Mouse (Mus musculus): Measurements from ENCODE around the gene Ak3. TPM values are rescaled to one million over a fixed set of nuclear protein-coding genes. Genes with fewer than 3 reads are reported as not detected.
A peak's percentile ranks its signal among the peaks of the same experiment; 100 is the strongest.

The Ak3 gene
- polyA plus RNA-seq, 1 experiment from 2014 or later = 79.3 TPM

DNA sequence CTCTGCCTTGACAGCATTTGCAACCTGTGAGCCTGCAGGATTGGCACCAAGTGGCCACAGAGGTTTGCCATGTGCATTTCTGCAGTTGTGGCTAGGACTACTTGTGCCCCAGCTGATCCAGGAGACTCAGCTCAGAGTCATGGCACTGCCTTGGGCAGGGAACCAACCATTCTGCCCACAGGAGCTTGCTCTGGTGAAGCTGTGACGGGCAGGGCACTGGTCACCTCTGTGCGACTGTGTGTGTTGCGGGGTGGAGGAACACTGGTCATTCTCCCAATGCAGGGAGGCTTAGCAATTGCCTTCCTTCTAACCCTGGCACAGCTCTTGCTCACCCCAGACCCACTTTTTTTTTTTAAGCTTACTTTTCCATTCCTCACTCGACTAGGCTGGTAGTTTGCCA lies 7.7 kb upstream of the Ak3 start:
- Histone ChIP-seq H3K4me1 (ENCODE audit: insufficient read depth, low read depth, low read length) (no peaks in the 10 kb centered on the region), H3K9me3 (ENCODE audit: low read length) (no peaks in the 10 kb centered on the region), H3K9ac (replicated peaks; ENCODE audit: low read depth) (no peak overlapping the region), H3K27ac (ENCODE audit: low read length) (no peak overlapping the region), H3K4me3 (ENCODE audit: low read depth, low read length) (no peak overlapping the region), H3K27me3 (replicated peaks; ENCODE audit: insufficient read depth, low read length) (no peaks in the 10 kb centered on the region), H3K36me3 (ENCODE audit: insufficient read depth, low read length) (no peaks in the 10 kb centered on the region), H3K4me2 (replicated peaks; ENCODE audit: low read depth, low read length) (no peak overlapping the region)
- TF ChIP-seq EP300 (IDR thresholded peaks at IDR 0.05) (no peak), CTCF (IDR thresholded peaks at IDR 0.05) (no peak)
- WGBS = 91% methylated on average over 4 of the region's 4 CpGs
- ATAC-seq (no peak), DNase-seq (ENCODE audit: low spot score) (no peak)

DNA sequence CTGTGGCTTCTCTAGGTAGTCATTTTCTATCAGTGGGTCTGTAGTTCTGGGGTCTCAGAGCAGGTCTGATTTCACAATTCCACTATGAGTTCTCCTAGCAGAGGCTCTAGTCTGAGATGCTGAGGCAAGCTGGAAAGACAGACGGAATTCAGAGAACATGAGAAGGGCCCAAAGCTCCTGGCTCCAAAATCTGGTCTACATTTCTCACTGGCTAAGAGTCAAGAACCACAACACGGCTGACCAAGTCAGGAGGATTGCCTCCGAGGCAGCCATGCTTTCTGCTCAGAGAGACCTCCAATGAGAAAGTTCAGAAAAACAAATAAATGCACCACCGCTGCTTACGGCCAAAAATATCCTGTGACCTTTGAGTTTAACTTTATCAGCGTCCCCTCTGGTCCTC lies 6.8 kb upstream of the Ak3 start:
- Histone ChIP-seq H3K9me3 (ENCODE audit: low read length) (no peaks in the 10 kb centered on the region), H3K4me3 (ENCODE audit: low read depth, low read length) (no peak overlapping the region), H3K36me3 (ENCODE audit: insufficient read depth, low read length) (no peaks in the 10 kb centered on the region), H3K27me3 (replicated peaks; ENCODE audit: insufficient read depth, low read length) (no peaks in the 10 kb centered on the region), H3K4me1 (ENCODE audit: insufficient read depth, low read depth, low read length) (no peaks in the 10 kb centered on the region), H3K9ac (replicated peaks; ENCODE audit: low read depth) (no peak overlapping the region), H3K27ac (ENCODE audit: low read length) (no peak overlapping the region), H3K4me2 (replicated peaks; ENCODE audit: low read depth, low read length) (no peak overlapping the region)
- TF ChIP-seq CTCF (IDR thresholded peaks at IDR 0.05) (no peak), EP300 (IDR thresholded peaks at IDR 0.05) (no peak)
- ATAC-seq = no peak
- WGBS = 56% methylated on average over 6 of the region's 6 CpGs
- DNase-seq (ENCODE audit: low spot score) = no peak

DNA sequence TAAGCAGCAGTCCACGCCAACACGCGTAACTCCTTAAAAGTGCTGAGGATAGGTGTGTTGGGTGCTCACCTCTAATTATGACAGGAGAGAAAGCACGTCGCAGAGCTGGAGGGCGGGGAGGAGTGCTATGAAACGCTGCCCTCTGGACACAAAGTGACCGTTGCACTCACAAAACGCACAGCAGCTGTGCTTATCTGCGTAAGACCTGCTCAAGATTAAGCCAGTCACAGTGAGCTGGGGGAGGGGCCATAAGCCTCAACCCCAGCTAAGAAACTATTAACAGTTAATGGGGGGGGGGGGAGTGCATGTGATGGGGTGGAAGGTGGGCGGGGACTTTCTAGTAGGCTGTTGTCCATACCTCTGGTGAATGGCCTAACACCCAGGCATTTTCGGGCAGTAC lies 5.0 kb upstream of the Ak3 start:
- 86% methylated on average over 12 of the region's 12 CpGs for WGBS
- Histone ChIP-seq H3K27ac (ENCODE audit: low read length) (no peak overlapping the region), H3K4me2 (replicated peaks; ENCODE audit: low read depth, low read length) (no peak overlapping the region), H3K4me1 (ENCODE audit: insufficient read depth, low read depth, low read length) (no peaks in the 10 kb centered on the region), H3K4me3 (ENCODE audit: low read depth, low read length) (no peak overlapping the region), H3K36me3 (ENCODE audit: insufficient read depth, low read length) (no peaks in the 10 kb centered on the region), H3K27me3 (replicated peaks; ENCODE audit: insufficient read depth, low read length) (no peaks in the 10 kb centered on the region), H3K9me3 (ENCODE audit: low read length) (no peaks in the 10 kb centered on the region), H3K9ac (replicated peaks; ENCODE audit: low read depth) (no peak overlapping the region)
- DNase-seq (ENCODE audit: low spot score) = no peak
- ATAC-seq = no peak
- TF ChIP-seq EP300 (IDR thresholded peaks at IDR 0.05) = no peak
- no peak for TF ChIP-seq CTCF (IDR thresholded peaks at IDR 0.05)

DNA sequence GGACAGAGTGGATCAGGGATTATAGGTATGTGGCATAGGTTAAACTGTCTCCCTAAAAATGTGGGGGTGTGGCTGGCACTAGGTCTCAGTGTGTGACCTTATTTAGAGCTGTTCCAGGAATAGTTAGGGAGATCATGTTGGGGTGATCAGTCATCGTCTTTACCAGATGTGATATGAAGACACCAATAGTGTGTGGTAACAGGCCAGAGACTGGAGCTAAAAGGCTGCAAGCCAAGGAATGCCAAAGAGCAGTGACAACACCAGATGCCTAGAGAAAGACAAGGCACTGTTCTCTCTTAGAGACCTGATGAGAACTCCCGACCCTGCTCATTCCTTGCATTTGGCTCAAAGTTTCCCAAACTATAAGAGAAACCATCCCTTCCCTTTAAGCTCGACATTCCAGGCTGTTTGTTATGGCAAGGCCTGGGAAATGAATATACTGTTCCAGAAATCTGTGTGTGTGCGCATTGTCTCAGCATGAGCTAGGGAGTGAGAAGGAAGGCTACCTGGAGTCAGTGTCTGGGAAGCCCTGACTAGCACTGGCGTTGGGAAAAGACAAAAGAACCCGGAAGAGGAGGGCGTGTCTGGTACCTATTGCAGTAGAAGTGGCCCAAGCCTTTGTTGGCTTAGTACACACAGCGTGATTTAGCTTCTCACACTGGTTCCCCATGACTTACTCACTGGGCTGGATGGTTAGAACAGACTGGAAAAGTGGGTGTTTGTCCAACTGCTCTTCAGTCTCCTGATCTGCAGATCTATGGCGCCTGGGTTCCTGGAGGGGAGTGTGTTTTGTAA lies 2.6 kb upstream of the Ak3 start:
- Histone ChIP-seq H3K4me1 (ENCODE audit: insufficient read depth, low read depth, low read length) (no peaks in the 10 kb centered on the region), H3K4me2 (replicated peaks; ENCODE audit: low read depth, low read length) (no peak overlapping the region), H3K9ac (replicated peaks; ENCODE audit: low read depth) (no peak overlapping the region), H3K27me3 (replicated peaks; ENCODE audit: insufficient read depth, low read length) (no peaks in the 10 kb centered on the region), H3K27ac (ENCODE audit: low read length) (0 out of 2 replicates have a peak overlapping the region, but pooled peaks have one; percentile 6), H3K4me3 (ENCODE audit: low read depth, low read length) (no peak overlapping the region), H3K9me3 (ENCODE audit: low read length) (no peaks in the 10 kb centered on the region), H3K36me3 (ENCODE audit: insufficient read depth, low read length) (no peaks in the 10 kb centered on the region)
- peak; percentile 43 for ATAC-seq
- peak; percentile 74 for DNase-seq (ENCODE audit: low spot score)
- TF ChIP-seq CTCF (IDR thresholded peaks at IDR 0.05) = no peak
- no peak for TF ChIP-seq EP300 (IDR thresholded peaks at IDR 0.05)
- WGBS = 54% methylated on average over 9 of the region's 9 CpGs

DNA sequence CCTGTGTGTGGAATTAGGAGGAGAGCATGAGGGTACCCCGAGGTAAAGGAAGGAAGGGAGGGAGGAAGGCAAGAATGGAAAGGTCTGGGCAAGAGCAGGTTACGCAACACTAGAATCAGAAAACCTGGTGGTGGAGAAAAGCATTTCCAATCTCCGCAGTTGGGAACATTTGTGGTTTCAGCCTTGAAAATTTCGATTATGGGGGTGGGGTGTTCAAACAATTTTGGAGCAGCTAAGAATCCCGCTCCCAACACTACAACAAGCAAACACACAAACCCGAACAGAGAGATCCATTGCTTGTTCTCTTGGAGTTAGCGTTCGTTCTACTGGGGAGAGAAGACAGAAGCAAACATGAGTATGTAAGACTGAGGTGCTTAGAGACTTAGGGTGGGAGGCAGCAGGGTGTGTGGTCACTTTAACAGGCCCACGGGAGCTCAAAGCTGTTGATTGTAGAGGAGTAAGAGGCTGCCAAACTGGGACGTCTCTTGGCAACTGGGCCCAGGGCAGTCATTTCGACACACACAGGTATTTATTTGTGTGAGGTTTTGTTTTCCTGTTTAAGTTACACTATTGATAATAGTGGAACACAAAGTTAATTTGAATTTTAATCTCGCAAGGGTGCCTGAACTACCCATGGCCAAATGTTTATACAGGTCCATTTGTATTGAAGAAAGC lies 1.8 kb upstream of the Ak3 start:
- peak overlapping the region; percentile 16; the same call in 1 of the 2 replicates for H3K27ac ChIP-seq (ENCODE audit: low read length)

DNA sequence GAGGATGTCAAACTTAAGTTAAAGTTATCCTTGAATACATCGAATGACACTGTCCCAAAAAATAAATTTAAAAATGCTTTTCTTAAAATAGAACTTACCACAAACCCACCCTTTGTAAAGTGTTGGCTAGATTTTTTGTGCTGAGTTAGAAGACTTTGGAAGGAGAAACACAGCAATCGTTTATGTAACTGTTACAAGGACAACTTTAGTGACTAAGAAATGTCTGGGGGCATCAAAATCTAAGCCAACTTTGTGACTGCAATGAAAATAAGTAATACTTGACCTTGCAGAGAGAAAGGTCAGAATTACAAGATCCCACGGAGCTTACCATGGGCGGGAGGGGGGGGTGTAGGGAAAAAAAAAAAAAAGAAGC lies 814 bp downstream of the Ak3 start:
- peak; percentile 62 for DNase-seq (ENCODE audit: low spot score)
- TF ChIP-seq EP300 (IDR thresholded peaks at IDR 0.05) (no peak), CTCF (IDR thresholded peaks at IDR 0.05) (no peak)
- 12% methylated on average over 4 of the region's 4 CpGs for WGBS
- ATAC-seq = no peak
- no peaks in the 10 kb centered on the region for H3K9me3 ChIP-seq (ENCODE audit: low read length)
- no peaks in the 10 kb centered on the region for H3K36me3 ChIP-seq (ENCODE audit: insufficient read depth, low read length)
- peak overlapping the region; percentile 86 for H3K4me3 ChIP-seq (ENCODE audit: low read depth, low read length)
- H3K27ac ChIP-seq (ENCODE audit: low read length) = peak overlapping the region; percentile 95
- H3K4me1 ChIP-seq (ENCODE audit: insufficient read depth, low read depth, low read length) = no peaks in the 10 kb centered on the region
- peak overlapping the region; percentile 93 for H3K9ac ChIP-seq (replicated peaks; ENCODE audit: low read depth)
- no peaks in the 10 kb centered on the region for H3K27me3 ChIP-seq (replicated peaks; ENCODE audit: insufficient read depth, low read length)
- peak overlapping the region; percentile 88 for H3K4me2 ChIP-seq (replicated peaks; ENCODE audit: low read depth, low read length)

More for the DNA sequence above, 1.8 kb upstream of the Ak3 start:
- 59% methylated on average over 12 of the region's 12 CpGs for WGBS
- no peak overlapping the region for H3K4me3 ChIP-seq (ENCODE audit: low read depth, low read length)
- TF ChIP-seq CTCF (IDR thresholded peaks at IDR 0.05) = no peak
- no peak for TF ChIP-seq EP300 (IDR thresholded peaks at IDR 0.05)
- no peak overlapping the region for H3K4me2 ChIP-seq (replicated peaks; ENCODE audit: low read depth, low read length)
- H3K9ac ChIP-seq (replicated peaks; ENCODE audit: low read depth) = no peak overlapping the region
- H3K4me1 ChIP-seq (ENCODE audit: insufficient read depth, low read depth, low read length) = no peaks in the 10 kb centered on the region
- ATAC-seq = no peak
- H3K36me3 ChIP-seq (ENCODE audit: insufficient read depth, low read length) = no peaks in the 10 kb centered on the region
- no peaks in the 10 kb centered on the region for H3K9me3 ChIP-seq (ENCODE audit: low read length)
- no peaks in the 10 kb centered on the region for H3K27me3 ChIP-seq (replicated peaks; ENCODE audit: insufficient read depth, low read length)
- no peak for DNase-seq (ENCODE audit: low spot score)

Data from lung, postnatal 0 days (tissue).